Mouse (Mus musculus) liver, embryonic 14.5 days (tissue): ENCODE measurements around the gene Topors. TPM values are rescaled to one million over a fixed set of nuclear protein-coding genes. Genes with fewer than 3 reads are reported as not detected.

ENCODE experiments used
- ATAC-seq: fragments of 200-750 bp; cut with Nextera tagmentation; 2 replicates; pipeline ENCODE4 v1.8.0; 2017; ENCODE audit warnings: moderate number of reproducible peaks, mild to moderate bottlenecking, moderate library complexity; ENCODE audit not compliant: insufficient read depth
- DNase-seq, 3 experiments: peaks; one replicate each; pipeline ENCODE4 v3.0.0-alpha.2; 2012 to 2013; ENCODE audit warnings: low read depth in 3 of 3, low spot score in 3 of 3
- H3K27ac ChIP-seq: fragments of 300-500 bp; sonication (generic); 2 replicates; pipeline ENCODE4 v1.5.1; 2014; ENCODE audit warnings: moderate library complexity, mild to moderate bottlenecking, control low read depth, inconsistent platforms
- H3K27me3 ChIP-seq: fragments of 300-500 bp; sonication (generic); 2 replicates; pipeline ENCODE4 v1.6.1; 2014; ENCODE audit warnings: mild to moderate bottlenecking, low read length, moderate library complexity; ENCODE audit not compliant: control insufficient read depth, insufficient read depth
- H3K36me3 ChIP-seq: fragments of 300-500 bp; sonication (generic); replicated peaks from 2 replicates; pipeline ENCODE4 v1.6.1; 2014; ENCODE audit warnings: low read depth; ENCODE audit not compliant: control insufficient read depth, insufficient read depth
- H3K4me1 ChIP-seq, 2 experiments: fragments of 200-500 bp in 1 of 2; fragments of 300-500 bp in 1 of 2; sonication (generic) in 1 of 2; replicated peaks; 2 replicates each; pipeline ENCODE4 v1.6.1; 2012 to 2014; ENCODE audit warnings: antibody characterized with exemption in 1 of 2, inconsistent platforms in 1 of 2, low read length in 1 of 2; ENCODE audit not compliant: control insufficient read depth in 2 of 2, insufficient read depth in 2 of 2
- H3K4me2 ChIP-seq: fragments of 300-500 bp; sonication (generic); 2 replicates; pipeline ENCODE4 v1.6.1; 2014; ENCODE audit warnings: low read depth, mild to moderate bottlenecking, control low read depth, moderate library complexity
- H3K4me3 ChIP-seq, 2 experiments: fragments of 200-500 bp in 1 of 2; fragments of 300-500 bp in 1 of 2; sonication (generic) in 1 of 2; 2 replicates each; pipeline ENCODE4 v1.5.1; 2012 to 2014; ENCODE audit warnings: low read depth in 2 of 2, low read length in 2 of 2, mild to moderate bottlenecking in 2 of 2, control low read depth in 1 of 2, inconsistent platforms in 1 of 2, moderate library complexity in 1 of 2; ENCODE audit not compliant: insufficient read depth in 1 of 2
- H3K9ac ChIP-seq: fragments of 300-500 bp; sonication (generic); replicated peaks from 2 replicates; pipeline ENCODE4 v1.6.1; 2014; ENCODE audit warnings: mild to moderate bottlenecking, control low read depth, moderate library complexity
- H3K9me3 ChIP-seq: fragments of 300-500 bp; sonication (generic); 2 replicates; pipeline ENCODE4 v1.6.1; 2016; ENCODE audit warnings: low read length, mixed read lengths; ENCODE audit not compliant: control insufficient read depth
- CTCF ChIP-seq: IDR thresholded peaks from 2 replicates; pipeline ENCODE4 v1.5.1; 2016; ENCODE audit warnings: antibody characterized with exemption, low read depth, control low read depth
- EP300 ChIP-seq: IDR thresholded peaks from 2 replicates; pipeline ENCODE4 v1.6.1; 2016; ENCODE audit warnings: antibody characterized with exemption, low read depth
- WGBS: fragments of 180-500 bp; shearing (Covaris S2); extraction: QIAGEN DNeasy Blood & Tissue Kit; methylation state at CpG from one replicate; pipeline ENCODE4 v1.1.7; 2014; ENCODE audit not compliant: insufficient replicate concordance; 5-methylcytosine and 5-hydroxymethylcytosine counted together
- polyA plus RNA-seq, 2 experiments: library from polyadenylated mRNA; depleted of rRNA in 1 of 2; stranded (reverse) in 1 of 2; unstranded in 1 of 2; fragments of >200 nt; fragmentation: Nextera tagmentation in 1 of 2; extraction: Ambion mirVana in 1 of 2; gene quantifications; 2 replicates each; pipeline versions ENCODE4 v1.2.1 to v1.2.3; 2012 to 2014

Gene Topors
- polyA plus RNA-seq, 2 experiments: 7.0 to 11.7 TPM

- Histone ChIP-seq H3K27me3 (no peaks in the 10 kb centered on the region), H3K36me3 (no peaks in the 10 kb centered on the region), H3K4me1 (peaks cover 0 to 4% of the 10 kb centered on the region in 2 experiments; a peak in 1 of 4 replicates), H3K9ac (no peak overlapping the region; the same call in 1 of the 2 replicates), H3K27ac (no peak overlapping the region), H3K4me2 (peak overlapping the region; percentile 77), H3K4me3 (peak overlapping the region; percentile 63 to 76; a peak in 2 of 4 replicates), H3K9me3 (no peaks in the 10 kb centered on the region)
- no peak for TF ChIP-seq EP300
- no peak for TF ChIP-seq CTCF
- ATAC-seq (0 out of 2 replicates have a peak, but pooled peaks have one; percentile 28), DNase-seq (no peak)
- WGBS: 30% methylated on average over 5 of the region's 5 CpGs
Measured at GRCm38 (mm10) chr4:40240272-40240744, 29.3 kb downstream of the Topors start.

- Histone ChIP-seq H3K9ac (peak within 1 kb of the TSS; percentile 39), H3K27ac (no peak within 1 kb of the TSS), H3K4me3 (peak within 1 kb of the TSS; percentile 63 to 76), H3K4me2 (peak within 1 kb of the TSS; percentile 77), H3K9me3 (no peaks in the 10 kb centered on the region), H3K27me3 (no peaks in the 10 kb centered on the region), H3K4me1 (peaks cover 0 to 4% of the 10 kb centered on the region in 2 experiments; a peak in 1 of 4 replicates), H3K36me3 (no peaks in the 10 kb centered on the region)
- DNase-seq (no peak), ATAC-seq (peak; percentile 47; the same call in 1 of the 2 replicates)
- TF ChIP-seq CTCF (no peak), EP300 (no peak)
- 2% methylated on average over 35 of the region's 35 CpGs for WGBS
Measured at GRCm38 (mm10) chr4:40239409-40240271, 30.0 kb downstream of the Topors start, which contains the start of gene Ddx58. Gene Ddx58 (minus strand): TSS chr4:40239828.

- ATAC-seq (0 out of 2 replicates have a peak, but pooled peaks have one; percentile 41), DNase-seq (no peak)
- 3% methylated on average over 17 of the region's 17 CpGs for WGBS
- peaks cover 0 to 4% of the 10 kb centered on the region in 2 experiments; a peak in 1 of 4 replicates for H3K4me1 ChIP-seq
- TF ChIP-seq CTCF (no peak), EP300 (no peak)
- H3K9ac ChIP-seq: peak overlapping the region; percentile 37
- peak overlapping the region; percentile 77 for H3K4me2 ChIP-seq
- H3K27me3 ChIP-seq: no peaks in the 10 kb centered on the region
- no peaks in the 10 kb centered on the region for H3K36me3 ChIP-seq
- peak overlapping the region; percentile 63 to 76 for H3K4me3 ChIP-seq
- H3K27ac ChIP-seq: no peak overlapping the region
- H3K9me3 ChIP-seq: no peaks in the 10 kb centered on the region
Measured at GRCm38 (mm10) chr4:40238483-40239408, 30.9 kb downstream of the Topors start.

DNA sequence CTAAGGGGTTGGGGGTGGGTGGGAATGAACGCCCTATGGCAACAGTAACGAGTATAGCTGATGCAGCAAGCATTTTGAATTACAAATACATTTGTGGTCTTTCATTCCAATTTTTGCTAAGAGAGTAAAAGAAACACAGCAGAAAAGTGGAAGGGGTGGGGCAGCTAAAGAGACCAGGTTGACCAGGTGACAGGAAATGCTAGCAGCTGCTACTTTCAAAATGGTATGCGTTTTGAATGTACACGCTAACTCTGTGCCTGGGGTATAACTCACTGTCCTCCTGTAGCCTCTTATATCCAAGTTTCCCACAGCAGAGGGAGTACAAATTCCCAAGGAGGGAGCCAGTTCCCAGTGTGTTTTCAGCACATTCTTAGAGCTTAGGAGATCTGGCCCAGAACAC lies 32.8 kb downstream of the Topors start:
- Histone ChIP-seq H3K36me3 (no peaks in the 10 kb centered on the region), H3K4me1 (peaks cover 0 to 4% of the 10 kb centered on the region in 2 experiments; a peak in 1 of 4 replicates), H3K9me3 (no peaks in the 10 kb centered on the region), H3K4me2 (no peak overlapping the region), H3K27me3 (no peaks in the 10 kb centered on the region), H3K9ac (no peak overlapping the region), H3K27ac (no peak overlapping the region), H3K4me3 (no peak overlapping the region)
- 62% methylated on average over 4 of the region's 4 CpGs for WGBS
- no peak for TF ChIP-seq CTCF
- ATAC-seq: no peak
- no peak for DNase-seq
